8 mouse cellular contexts compared by ENCODE assay signal in genomic region chr5:50752766-50753165, GRCm38 (mm10).
DNase-seq lines count a peak whose midpoint lies in the region; ATAC-seq and TF ChIP-seq lines count a peak whose summit lies in the region.

No protein-coding gene starts in this region.

- ATAC-seq in common myeloid progenitor, adult 5-6 weeks (replicated peaks; ENCODE audit: low read depth, poor library complexity, severe bottlenecking) = 0 out of 2 replicates have a peak, but pooled peaks have one; percentile 39
- no peak for ATAC-seq in erythroblast, adult 5-6 weeks (replicated peaks; ENCODE audit: low FRiP score, poor library complexity, severe bottlenecking)
- no peak for ATAC-seq in erythroid progenitor cell, adult 5-6 weeks (replicated peaks; ENCODE audit: low FRiP score, poor library complexity, severe bottlenecking)

- H3K27ac ChIP-seq in kidney, adult 2 months (ENCODE audit: insufficient read depth, low read depth, low read length) = no peak overlapping the region
- H3K27ac ChIP-seq in CH12.LX (ENCODE audit: insufficient read depth, low read depth) = no peak overlapping the region

- TF ChIP-seq RAD21 in CH12.LX (IDR thresholded peaks at IDR 0.05; ENCODE audit: low read depth, low read length) = peak; percentile 66

- peak; percentile 33 for TF ChIP-seq CTCF in kidney, adult 2 months (conservative IDR thresholded peaks at IDR 0.05; ENCODE audit: insufficient read depth, insufficient read length, low read depth, low read length)
- peak; percentile 44 to 74; a peak in 3 of 4 replicates for TF ChIP-seq CTCF in CH12.LX (conservative IDR thresholded peaks at IDR 0.05 in 1 of 2, IDR thresholded peaks at IDR 0.05 in 1 of 2; ENCODE audit: low read depth in 2 of 2, low read length in 2 of 2)

- TF ChIP-seq POLR2A in kidney, adult 2 months (IDR thresholded peaks at IDR 0.05; ENCODE audit: low read depth, low read length) = no peak
- TF ChIP-seq POLR2A in CH12.LX (IDR thresholded peaks at IDR 0.05; ENCODE audit: low read depth, low read length) = no peak

- no peaks in the 10 kb centered on the region for H3K9me3 ChIP-seq in CH12.LX (replicated peaks; ENCODE audit: low read length)

- no peak overlapping the region for H3K4me2 ChIP-seq in CH12.LX (ENCODE audit: insufficient read depth, low read depth, poor library complexity, severe bottlenecking)

- no peak for TF ChIP-seq EP300 in CH12.LX (IDR thresholded peaks at IDR 0.05; ENCODE audit: low read length)

- no peak overlapping the region for H3K4me3 ChIP-seq in kidney, adult 2 months (ENCODE audit: insufficient read depth, low read depth, low read length)
- H3K4me3 ChIP-seq in CH12.LX (replicated peaks in 1 of 3; ENCODE audit: low read depth in 2 of 3, low read length in 2 of 3, poor library complexity in 1 of 3) = no peak overlapping the region

- H3K9ac ChIP-seq in CH12.LX (ENCODE audit: insufficient read depth, low read depth) = no peak overlapping the region

- dilution Hi-C loops in CH12.LX (cut with MboI; ENCODE audit: extremely low pct_ligation_motif_present, extremely low pct_unique_long_range_greater_than_20kb, low sequenced_read_pairs) = no loop called here

- whole genome bisulfite sequencing in kidney, adult 2 months = 64% methylated on average over 1 of the region's 1 CpGs

- no peaks in the 10 kb centered on the region for H3K4me1 ChIP-seq in kidney, adult 2 months (ENCODE audit: control insufficient read depth, insufficient read depth, low read length)
- H3K4me1 ChIP-seq in CH12.LX (ENCODE audit: control insufficient read depth in 1 of 2, insufficient read depth in 2 of 2) = peaks cover 8 to 14% of the 10 kb centered on the region in 2 experiments

- no peaks in the 10 kb centered on the region for H3K79me2 ChIP-seq in CH12.LX (replicated peaks; ENCODE audit: control insufficient read depth, extremely low read depth, insufficient read depth, poor library complexity, severe bottlenecking)

- DNase-seq in kidney, adult 2 months = peak; percentile 33
- DNase-seq in kidney, adult 11 months = no peak
- DNase-seq in 416B (ENCODE audit: low read depth) = peak; percentile 8
- peak; percentile 46 for DNase-seq in CH12.LX (ENCODE audit: extremely low read depth)
- peak; percentile 5 to 66 for DNase-seq in left cerebral cortex, postnatal 14 days (ENCODE audit: low spot score in 2 of 2)

- in situ Hi-C loops in CH12.LX (cut with MboI; ENCODE audit: low pct_ligation_motif_present, low pct_unique_long_range_greater_than_20kb, low sequenced_read_pairs) = no loop called here

- no peaks in the 10 kb centered on the region for H3K36me3 ChIP-seq in kidney, adult 2 months (ENCODE audit: control insufficient read depth, insufficient read depth, low read length)
- no peaks in the 10 kb centered on the region for H3K36me3 ChIP-seq in CH12.LX (replicated peaks in 1 of 2; ENCODE audit: control insufficient read depth in 1 of 2, insufficient read depth in 1 of 2, low read length in 1 of 2)

- intact Hi-C loops in left cerebral cortex, postnatal 14 days (cut with DNase I) = no loop called here

- no peaks in the 10 kb centered on the region for H3K27me3 ChIP-seq in kidney, adult 2 months (replicated peaks; ENCODE audit: control insufficient read depth, insufficient read depth, low read length)
- H3K27me3 ChIP-seq in CH12.LX (replicated peaks) = no peaks in the 10 kb centered on the region

TF ChIP-seq in CH12.LX, 34 proteins besides CTCF, POLR2A, EP300 and RAD21:
- TF ChIP-seq ZC3H11A (IDR thresholded peaks at IDR 0.05; ENCODE audit: low read depth, low read length) = peak; percentile 8; the same call in 1 of the 2 replicates
- no peak for TF ChIP-seq ZNF384 (IDR thresholded peaks at IDR 0.05; ENCODE audit: low read depth, low read length)
- TF ChIP-seq SMC3 (IDR thresholded peaks at IDR 0.05; ENCODE audit: low read depth, low read length) = peak; percentile 69
